Mouse (Mus musculus): ENCODE measurements at regions not wholly inside any gene's neighbourhood (a gene's known extent, or its start where the extent isn't known, plus 50 kb on each side); places are given as distances from the start of the nearest gene placed in this dataset.
A peak's percentile ranks its signal among the peaks of the same experiment; 100 is the strongest.
"Not testable (repeated sequence)": the region's sequence is repeated elsewhere in the genome, so short reads cannot be mapped to it uniquely, and the experiment has no call there.

DNA sequence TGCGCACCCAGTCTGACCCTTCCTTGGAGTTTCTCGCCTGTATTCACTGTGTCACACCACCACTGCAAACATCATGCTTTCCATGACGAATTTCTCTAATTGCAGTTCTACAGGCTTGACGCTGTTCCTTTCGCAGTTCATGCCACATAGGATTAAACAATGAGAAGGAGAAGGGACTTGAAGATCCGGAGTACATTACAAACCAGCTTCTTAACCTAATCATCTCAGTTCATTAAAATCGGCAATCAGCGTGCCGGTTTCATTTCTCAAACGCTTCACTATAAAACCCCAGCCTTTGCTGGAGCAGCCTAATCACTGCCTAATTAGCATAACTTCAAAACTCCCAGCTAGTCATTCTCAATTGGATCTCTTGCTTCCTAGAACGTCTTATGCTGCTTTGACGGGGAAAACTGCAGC, 196.5 kb upstream of the Slc7a11 start:
- no peak for DNase-seq

DNA sequence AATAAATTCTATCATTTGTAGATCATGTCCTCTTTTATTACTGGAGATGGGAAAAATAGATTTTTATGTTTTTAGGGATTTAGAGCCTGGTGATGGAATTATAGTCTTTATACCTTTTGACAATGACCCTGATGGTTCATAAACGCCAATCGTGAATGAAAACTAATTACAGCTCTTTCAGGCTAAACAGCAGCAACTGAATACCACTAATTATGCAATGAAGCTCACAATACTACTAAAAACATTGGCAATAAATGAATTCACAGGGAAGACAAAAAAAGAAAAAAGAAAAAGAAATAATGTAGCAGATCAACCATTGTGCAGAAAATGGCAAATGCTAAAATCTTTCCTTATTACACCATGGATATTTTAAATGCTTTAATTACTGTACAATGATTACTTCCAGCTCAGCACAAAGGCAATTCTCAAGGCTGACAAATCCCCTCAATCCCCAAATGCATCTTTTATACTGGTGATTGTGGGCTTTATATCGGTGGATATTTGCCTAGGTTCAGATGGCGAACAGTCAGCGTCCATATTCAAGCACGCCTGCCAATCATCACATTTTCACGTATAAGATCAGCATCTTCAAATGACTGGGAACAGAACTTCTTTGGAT, 191.2 kb upstream of the Slc7a11 start:
- DNase-seq: no peak

DNA sequence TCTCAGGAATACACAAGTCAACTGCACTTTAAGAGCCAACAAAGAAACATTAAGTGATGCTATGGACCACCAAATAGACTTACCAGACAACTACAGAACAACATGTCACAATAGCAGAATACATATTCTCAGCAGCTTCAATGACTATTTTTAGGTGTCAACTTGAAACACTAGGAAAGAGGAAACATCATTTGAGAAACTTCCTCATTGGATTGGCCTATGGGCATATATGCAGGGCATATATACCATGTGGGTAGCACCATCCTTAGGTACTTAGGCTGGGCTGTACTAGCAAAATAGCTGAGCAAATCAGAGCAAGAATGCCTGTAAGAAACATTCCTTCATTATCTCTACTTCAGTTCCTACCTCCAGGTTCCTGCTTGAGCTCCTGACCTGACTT, 187.9 kb upstream of the Slc7a11 start:
- no peak for DNase-seq

DNA sequence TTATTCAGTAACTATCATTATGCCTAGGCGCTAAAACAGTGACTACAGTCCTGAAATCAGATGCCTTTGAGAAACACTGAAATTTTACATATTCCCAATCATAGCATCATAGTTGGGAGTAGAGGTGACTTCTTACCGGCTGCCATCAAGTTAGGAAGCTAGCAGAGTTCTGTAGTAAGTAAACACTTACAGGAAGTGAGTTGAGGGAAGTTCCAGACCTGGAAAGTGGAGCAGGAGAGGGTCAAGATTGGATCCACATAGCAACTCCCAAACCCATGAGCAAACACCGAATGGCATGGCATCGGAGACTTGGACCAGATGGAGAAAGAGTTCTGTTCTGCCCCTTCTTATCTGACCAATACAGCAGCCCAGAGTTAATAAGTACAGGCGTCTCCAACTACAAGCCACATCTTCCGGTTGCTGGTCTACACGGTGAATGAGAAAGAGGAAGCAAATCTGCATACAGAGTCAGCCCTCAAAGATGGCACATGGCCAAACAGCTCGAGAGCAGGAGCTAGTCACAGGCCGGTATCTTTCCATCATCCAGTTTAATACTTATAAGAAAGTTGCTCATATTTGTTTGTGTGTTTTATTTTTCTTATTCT, 184.8 kb upstream of the Slc7a11 start:
- DNase-seq: peak; percentile 47

DNA sequence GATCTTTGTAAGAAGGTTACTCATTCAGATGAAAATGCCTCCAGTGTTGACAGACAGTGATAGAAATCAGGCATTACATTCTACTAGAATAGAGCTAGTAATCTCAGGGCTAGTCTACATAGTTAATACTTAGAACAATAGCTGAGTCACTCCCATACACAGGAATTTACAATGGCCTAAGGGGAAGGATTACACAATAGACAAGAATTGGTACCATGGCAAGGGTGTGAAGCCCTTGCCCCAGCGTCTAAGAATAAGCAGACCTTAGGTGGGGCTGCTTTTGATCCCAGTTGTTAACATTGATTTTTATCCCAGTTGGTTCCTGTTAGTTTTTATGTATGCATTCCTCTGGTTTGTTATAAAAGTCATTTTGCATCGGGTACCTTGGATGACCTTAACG, 177.8 kb upstream of the Slc7a11 start:
- DNase-seq: not testable (repeated sequence)

DNA sequence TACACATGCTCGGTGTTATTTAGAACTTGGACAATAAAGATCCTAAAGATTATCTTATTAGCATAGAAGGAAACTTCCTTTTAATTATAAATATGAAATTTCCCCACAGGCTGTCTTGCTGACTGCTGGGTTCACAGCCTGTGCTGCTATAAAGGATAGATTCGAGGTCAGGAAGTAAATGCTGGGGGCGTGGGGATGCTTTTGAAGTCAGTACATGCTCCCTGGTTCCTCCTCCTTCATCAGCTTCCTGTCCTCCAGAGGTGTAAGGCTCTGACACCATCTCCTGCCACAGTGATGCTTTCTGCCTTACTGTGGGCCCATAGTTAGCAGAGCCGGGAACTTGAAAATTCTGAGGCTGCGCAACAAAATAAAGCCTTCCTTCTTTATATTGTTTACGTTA, 175.6 kb upstream of the Slc7a11 start:
- no peak for DNase-seq

DNA sequence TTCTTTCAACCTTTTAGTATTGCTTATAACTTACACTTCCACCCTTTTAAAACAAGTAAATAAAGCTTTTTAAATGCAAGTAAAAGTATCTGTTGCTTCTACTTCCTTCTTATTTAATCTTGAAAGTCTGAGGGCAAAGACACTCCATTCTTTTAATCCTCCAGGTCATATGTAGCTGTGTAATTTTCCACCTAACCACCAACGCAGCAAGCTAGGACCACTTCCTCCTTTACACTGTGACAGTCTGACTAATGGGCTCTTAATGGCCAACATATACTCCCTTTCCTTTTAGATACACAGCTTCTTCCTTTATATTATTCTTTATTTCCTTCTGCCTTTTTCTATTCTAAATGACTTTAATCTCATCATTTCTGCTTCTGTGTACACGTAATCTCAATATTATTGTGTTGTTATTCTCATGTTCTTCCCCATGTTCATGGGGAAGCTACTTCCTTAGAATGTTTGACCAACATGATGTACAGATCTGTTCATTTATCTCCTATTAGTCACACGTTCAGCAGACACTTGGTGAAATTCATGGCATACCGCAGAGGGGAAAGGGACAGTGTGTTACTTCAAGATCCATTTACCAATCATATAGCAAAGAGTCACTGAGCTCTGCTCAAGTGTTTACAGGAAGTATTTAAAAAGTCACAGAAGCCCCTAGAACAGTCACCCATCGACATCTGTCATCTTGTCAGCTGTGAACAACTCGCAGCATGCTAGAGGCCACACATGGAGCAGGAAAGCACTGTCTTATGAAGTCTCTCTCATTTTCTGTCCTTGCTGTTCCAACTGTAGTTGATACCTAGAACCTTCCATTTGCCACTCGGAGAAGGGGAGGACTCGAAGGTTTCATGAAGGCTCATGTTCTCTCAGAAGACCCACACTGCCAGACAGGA, 172.2 kb upstream of the Slc7a11 start:
- DNase-seq: no peak

DNA sequence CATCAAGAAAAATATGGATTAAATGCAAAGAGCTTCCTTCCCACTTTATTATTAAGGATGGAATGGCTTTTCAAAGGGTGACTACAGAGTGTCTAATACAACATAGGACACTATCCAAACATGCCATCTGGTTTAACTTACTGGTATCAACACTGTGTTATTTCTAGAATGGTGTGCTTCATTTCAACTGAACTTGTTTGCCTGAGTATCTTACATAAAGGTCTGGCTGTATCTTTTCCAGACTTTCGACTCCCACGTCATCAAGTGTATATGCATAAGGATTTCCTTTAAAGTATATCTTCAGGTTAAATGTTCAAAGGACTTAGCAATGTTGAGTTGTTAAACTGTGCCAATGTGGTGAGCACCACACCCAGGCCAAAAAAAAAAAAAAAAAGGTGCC, 169.6 kb upstream of the Slc7a11 start:
- peak; percentile 25 for DNase-seq

DNA sequence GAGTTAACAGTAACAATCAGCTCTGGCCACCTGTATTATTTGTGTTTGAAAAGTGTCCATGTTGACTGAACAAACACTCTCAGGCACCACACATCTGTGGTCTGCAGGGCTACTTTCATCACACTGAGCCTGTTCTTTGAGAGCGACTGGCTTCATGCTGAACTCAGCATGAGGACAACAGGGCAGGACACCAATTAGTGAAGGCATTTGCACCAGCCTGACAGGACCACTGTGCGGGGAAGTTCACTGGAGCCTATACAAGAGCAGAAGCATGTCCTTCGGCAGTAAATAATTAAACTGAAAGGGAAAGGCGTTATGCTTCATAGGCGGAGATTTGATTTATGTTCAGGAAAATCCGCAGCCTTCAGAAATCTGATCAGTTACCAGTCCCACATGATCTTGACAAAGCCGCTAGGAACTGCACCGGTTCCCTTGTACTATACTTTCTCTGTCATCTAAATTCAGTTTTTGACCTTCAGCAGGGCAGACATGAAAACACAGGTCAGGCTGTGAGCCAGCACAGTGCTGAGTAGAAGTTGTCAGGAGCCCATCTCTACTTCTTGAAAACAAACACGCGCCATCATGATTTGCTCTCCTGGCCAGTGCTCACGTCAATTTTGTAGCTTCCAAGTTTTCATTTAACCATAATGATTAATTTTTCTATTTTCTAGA, 166.1 kb upstream of the Slc7a11 start:
- no peak for DNase-seq

DNA sequence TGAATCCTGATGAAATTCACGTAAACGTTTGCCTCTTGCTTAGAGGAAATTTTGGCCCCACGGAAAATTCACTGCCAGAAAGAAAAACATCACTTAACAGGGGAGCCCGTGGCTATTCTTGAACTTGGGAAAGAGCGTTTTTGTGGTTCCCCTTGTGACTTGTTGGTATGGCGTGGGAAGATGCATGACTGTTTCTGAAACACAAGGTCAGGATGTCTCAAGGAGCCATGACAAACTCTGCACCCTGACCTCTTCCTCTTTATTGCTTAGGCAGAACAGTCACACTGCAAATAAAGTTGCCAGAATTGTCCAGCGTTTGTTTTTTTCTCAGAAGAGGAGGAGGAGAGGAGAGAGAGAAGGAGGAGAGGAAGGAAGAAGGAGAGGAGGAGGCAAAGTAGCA, 164.3 kb upstream of the Slc7a11 start:
- peak; percentile 65 for DNase-seq

DNA sequence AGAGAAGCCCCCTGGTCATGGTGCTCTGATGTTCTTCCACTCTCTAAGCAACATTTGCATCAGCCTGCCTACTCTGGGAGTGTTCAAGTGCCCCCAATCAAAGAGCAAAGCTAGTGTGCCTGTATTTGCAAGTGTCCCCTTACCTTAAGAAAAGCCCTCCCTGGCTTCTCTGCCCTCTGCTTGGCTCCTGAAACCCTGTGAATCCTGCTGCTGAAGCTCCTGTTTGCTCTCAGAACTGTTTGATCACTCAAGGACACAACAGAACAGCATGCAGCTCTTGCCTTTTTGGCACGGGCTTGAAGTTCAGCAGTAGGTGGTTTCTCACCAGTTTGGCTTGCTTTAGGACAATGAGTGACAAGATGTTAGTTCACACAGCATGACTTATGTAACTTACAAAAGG, 163.6 kb upstream of the Slc7a11 start:
- DNase-seq: peak; percentile 34

DNA sequence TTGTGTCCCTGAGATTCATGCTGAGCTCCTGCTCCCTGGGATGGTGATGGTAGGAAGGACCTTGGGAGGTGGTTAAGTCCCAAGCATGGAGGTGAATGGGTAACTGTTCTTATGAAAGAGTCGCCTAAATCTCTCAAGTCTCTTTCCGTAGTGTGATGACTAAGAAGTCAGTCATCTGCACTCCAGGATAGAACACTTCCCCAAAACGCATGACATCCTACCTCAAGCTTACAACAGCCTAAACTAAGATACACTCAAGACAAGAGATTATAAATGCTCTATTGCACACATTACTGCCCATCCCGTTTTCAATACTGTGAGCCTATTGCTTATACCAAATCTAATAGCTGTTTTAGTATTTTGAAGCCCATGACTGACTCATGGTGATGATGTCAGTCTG, 162.3 kb upstream of the Slc7a11 start:
- no peak for DNase-seq

DNA sequence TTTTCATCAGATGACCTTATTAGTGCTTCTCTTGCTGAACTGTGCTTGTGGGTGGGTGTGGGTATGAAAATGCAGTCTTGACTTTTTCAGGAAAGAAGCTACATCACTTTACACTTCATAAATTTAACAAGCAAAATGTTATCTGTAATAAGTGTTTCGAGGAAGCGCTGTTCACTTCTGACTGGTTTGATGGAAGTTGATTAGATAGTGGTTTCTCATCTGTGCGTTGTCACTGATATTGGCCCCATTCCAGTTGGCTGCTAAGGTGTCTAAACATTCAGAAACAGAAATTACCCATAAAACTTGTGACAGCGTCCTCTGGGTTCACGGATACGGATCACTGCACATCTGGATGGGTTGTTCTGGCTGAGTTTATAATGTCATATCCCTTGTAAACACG, 159.8 kb upstream of the Slc7a11 start:
- DNase-seq: no peak

DNA sequence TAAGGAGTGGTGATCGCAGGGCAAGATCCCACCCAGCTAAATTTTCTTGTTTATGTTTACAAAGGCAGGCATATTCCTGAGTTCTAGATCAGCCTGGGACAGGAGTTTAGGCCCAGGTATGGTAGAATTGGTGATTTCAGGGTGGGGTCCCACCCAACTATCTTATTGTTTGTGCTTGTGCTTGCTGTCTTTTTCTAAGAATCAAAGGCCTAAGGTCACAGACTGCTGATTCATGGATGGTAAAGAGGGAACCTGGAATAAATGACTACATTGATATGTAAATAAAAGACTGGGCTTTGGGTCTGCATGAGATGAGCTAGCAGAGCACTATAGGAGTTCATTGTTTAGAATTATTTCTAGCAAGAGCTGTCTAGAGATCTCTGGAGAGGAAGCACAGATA, 152.3 kb upstream of the Slc7a11 start:
- DNase-seq: no peak

DNA sequence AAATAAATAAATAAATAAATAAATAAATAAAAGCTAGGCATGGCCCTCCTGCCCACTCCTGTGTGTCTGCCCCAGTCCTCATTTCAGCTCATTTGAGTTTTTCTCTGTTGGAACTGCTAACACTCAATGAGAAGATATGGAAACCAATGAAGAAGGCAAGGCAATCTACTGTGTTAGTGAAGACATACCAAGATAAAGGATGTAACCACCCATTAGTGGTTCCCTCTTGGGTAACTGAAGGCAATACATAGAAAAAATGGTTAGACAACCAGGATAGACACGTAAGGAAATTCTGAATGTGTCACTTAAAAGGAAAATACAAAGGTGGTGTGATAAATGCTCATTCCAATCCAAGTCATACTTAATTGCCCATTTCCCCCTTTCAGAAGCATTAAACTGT, 140.9 kb upstream of the Slc7a11 start:
- DNase-seq: no peak

DNA sequence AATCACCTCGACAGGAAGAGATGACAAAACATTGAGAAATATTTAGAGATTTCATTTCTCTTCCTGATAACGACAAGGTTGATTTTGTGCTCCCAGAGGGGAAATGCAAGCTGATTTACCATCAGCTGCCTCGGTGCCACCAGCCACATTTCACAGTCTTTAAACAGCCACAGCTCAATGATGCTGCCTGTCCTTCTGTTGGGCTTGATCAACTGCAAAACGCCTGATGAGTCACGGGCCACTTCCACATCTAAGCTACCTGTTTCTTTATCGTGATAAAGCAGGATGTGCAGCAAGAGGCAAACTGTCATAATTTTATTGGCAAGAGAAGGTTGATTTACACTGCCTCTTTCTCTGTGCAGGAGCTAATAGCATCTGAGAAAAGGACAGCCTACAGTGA, 140.1 kb upstream of the Slc7a11 start:
- DNase-seq: no peak

DNA sequence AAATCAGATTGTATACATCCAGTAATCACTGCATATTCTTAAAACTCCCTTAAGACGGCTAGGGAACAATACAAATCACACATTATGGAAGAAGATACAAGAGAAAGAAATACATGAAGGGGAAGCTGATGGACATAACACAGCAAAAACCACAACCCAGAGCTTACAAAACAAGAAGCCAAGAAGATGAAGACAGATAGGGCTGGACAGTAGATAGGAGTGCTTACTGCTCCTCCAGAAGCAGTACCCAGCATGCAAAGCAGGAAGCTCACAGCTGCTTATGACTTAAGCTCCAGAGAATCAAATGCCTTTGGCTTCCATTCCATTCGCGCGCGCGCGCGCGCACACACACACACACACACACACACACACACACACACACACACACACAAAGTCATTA, 131.0 kb upstream of the Slc7a11 start:
- no peak for DNase-seq

DNA sequence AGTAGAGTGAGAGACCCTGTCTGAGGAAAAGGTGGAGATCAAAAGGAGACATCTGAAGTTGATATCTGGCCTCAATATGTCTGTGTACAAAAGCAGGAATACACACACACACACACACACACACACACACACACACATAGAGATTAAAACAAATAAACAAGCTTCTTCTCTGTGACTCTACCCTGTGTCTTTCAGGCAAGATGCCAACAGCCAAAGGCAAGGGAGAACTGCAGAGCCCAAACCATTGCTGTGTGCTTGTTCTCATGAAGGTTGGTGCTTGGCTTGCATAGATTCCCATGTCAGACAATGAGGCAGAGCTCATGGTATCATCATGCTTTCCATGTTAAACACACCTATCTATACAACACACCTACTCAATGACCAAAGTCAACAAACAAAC, 126.6 kb upstream of the Slc7a11 start:
- DNase-seq: no peak

DNA sequence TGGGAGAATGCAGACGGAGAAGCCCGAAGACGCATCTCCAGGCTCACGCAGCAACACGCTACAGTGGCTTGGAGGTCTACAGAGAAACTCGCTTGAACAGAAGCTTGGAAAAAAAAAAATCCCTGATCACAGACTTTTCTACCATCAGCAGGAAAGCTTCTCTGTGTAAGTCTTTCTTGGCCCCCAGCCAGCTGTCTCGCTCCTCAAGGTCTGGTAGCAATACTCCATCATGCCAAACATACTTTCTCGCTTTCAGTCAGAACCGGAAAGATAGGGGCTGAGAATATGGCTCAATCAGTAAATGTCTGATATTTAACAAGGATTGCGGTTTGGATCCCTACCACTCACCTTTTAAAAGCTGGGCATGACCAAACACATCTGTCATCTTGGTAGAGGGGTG, 126.2 kb upstream of the Slc7a11 start:
- peak; percentile 11 for DNase-seq

DNA sequence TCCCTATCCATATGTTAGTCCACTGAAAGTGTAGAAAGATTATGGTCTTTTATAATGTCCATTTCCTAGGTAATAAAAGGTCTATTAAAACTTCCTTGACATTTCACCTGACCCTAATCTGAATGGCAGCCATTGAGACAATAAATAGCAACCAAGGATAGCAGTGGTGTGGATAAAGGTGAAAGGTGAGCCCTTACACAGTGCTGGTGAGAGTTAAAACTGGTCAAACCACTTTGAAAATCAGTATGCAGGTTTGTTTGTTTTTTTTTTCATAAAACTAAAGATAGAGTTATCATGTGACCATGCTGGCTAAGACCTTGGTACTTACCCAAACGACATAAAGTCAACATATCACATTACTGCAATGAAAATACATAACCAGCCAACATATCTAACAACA, 110.7 kb upstream of the Slc7a11 start:
- DNase-seq: no peak

DNA sequence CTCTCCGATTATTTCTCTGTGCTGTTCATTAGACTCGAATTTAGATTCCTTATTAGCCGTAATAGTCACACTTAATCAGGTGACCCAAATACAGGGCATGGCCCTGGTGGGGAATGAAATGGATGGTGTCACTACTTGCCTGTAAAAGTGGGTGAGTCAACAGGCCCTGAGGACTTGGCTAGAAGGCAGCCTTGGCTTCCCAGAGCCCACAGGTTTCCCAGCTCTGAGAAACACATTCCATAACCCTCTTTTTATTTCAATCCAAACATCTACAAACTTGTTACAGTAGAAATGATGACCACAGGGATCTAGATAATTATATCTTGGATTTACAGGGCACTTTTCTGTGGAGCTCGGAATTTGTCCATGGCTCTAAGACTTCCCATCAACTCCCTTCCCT, 105.2 kb upstream of the Slc7a11 start:
- no peak for DNase-seq

DNA sequence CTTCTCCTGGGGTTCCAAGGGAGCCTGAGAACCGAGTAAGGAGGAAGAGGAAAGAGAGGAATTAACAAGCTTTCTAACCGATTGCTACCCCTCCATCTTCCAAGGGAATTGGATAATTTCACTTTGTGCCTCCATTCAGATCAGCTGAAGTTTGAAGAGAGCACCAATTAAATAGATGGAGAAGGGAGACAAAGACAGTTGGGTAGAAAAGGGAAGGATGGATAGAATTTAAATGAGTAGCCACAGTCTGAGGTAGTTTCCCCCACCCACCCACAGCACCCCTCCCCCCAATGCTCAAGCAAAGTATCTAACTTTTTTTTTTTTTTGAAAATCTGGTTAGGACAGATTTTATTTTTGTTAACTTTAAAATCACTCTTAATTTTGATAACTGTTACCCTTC, 87.2 kb upstream of the Slc7a11 start:
- no peak for DNase-seq

DNA sequence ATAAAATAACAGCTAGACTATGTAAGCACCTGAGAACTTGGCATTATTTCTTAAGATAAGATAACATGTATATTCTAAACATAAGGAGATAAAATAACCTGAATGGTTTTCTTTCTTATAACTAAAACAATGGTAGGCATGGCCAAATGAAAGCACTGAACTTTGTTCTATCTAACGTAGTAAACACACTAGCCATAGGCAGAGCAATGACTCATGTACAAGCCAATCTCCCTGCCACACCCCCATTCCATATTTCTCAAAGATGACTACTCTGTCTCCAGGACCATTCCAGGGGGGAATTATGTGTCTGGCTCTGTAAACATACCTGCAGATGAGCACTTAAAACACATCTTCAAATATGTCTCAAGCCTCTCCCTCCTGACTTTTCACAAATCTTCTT, 80.6 kb upstream of the Slc7a11 start:
- DNase-seq: no peak

DNA sequence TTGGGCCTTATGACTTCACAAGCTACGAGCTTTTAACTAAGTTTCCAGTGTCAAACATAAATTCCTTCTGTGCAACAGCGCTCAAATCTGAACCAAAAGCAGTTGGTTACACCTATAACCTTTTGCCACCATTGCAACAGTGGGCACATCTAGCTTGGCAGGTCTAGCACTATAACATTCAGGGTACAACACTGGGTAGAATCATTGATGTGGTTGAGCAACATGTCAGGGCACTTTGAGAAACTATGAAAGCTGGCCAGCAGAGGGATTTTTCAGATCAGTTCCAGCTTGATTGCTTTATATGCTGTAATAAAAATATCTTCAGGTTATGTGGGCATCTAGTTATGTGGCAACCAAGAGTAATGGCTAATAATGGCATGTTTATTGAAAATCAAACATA, 63.8 kb upstream of the Slc7a11 start:
- DNase-seq: no peak
